Mouse (Mus musculus): Measurements from ENCODE around the gene Apol7c. TPM values are rescaled to one million over a fixed set of nuclear protein-coding genes. Genes with fewer than 3 reads are reported as not detected.
"Not testable (repeated sequence)": the region's sequence is repeated elsewhere in the genome, so short reads cannot be mapped to it uniquely, and the experiment has no call there.

Gene Apol7c
- polyA plus RNA-seq (2015; fragmentation: Nextera tagmentation; extraction: Ambion mirVana), result not detected in 2 replicates

- Histone ChIP-seq H3K4me3 (replicated peaks) (no peak within 1 kb of the TSS), H3K9ac (no peak within 1 kb of the TSS), H3K27ac (no peak within 1 kb of the TSS), H3K36me3 (no peaks in the 10 kb centered on the region), H3K9me3 (replicated peaks) (no peaks in the 10 kb centered on the region), H3K4me2 (no peak within 1 kb of the TSS), H3K4me1 (replicated peaks) (no peaks in the 10 kb centered on the region), H3K27me3 (no peaks in the 10 kb centered on the region)
- ATAC-seq (ENCODE audit: low read depth) (no peak), DNase-seq (no peak)
Measured at GRCm38 (mm10) chr15:77533216-77533615, at the start of gene Apol7c. Gene Apol7c, minus strand, starts transcription at chr15:77533316.

- Histone ChIP-seq H3K4me3 (replicated peaks) (no peak overlapping the region), H3K27me3 (no peaks in the 10 kb centered on the region), H3K27ac (no peak overlapping the region), H3K36me3 (no peaks in the 10 kb centered on the region), H3K9ac (no peak overlapping the region), H3K9me3 (replicated peaks) (no peaks in the 10 kb centered on the region), H3K4me1 (replicated peaks) (no peaks in the 10 kb centered on the region), H3K4me2 (no peak overlapping the region)
- ATAC-seq (ENCODE audit: low read depth) (no peak), DNase-seq (no peak)
- 39% methylated on average over 1 of the region's 1 CpGs for WGBS (ENCODE audit: insufficient replicate concordance)
Measured at GRCm38 (mm10) chr15:77581681-77582080, 48.6 kb upstream of the Apol7c start.

- DNase-seq (no peak), ATAC-seq (ENCODE audit: low read depth) (no peak)
- Histone ChIP-seq H3K4me1 (replicated peaks) (no peaks in the 10 kb centered on the region), H3K4me2 (no peak overlapping the region), H3K27ac (no peak overlapping the region), H3K27me3 (no peaks in the 10 kb centered on the region), H3K4me3 (replicated peaks) (no peak overlapping the region), H3K9ac (no peak overlapping the region), H3K36me3 (no peaks in the 10 kb centered on the region), H3K9me3 (replicated peaks) (no peaks in the 10 kb centered on the region)
- 58% methylated on average over 4 of the region's 4 CpGs for WGBS (ENCODE audit: insufficient replicate concordance)
Measured at GRCm38 (mm10) chr15:77579311-77579710, 46.2 kb upstream of the Apol7c start.

- H3K9ac ChIP-seq, result no peak overlapping the region
- H3K9me3 ChIP-seq (replicated peaks), result no peaks in the 10 kb centered on the region
- DNase-seq, result no peak
- WGBS (ENCODE audit: insufficient replicate concordance), result 80% methylated on average over 2 of the region's 2 CpGs
- H3K27me3 ChIP-seq, result no peaks in the 10 kb centered on the region
- no peaks in the 10 kb centered on the region for H3K4me1 ChIP-seq (replicated peaks)
- no peak overlapping the region for H3K27ac ChIP-seq
- no peak for ATAC-seq (ENCODE audit: low read depth)
- no peaks in the 10 kb centered on the region for H3K36me3 ChIP-seq
- H3K4me2 ChIP-seq, result no peak overlapping the region
- no peak overlapping the region for H3K4me3 ChIP-seq (replicated peaks)
Measured at GRCm38 (mm10) chr15:77578801-77579200, 45.7 kb upstream of the Apol7c start.

GRCm38 (mm10) chr15:77563219-77563618, 30.1 kb upstream of the Apol7c start:
- no peak overlapping the region for H3K4me2 ChIP-seq
- no peaks in the 10 kb centered on the region for H3K36me3 ChIP-seq
- H3K4me1 ChIP-seq (replicated peaks), result no peaks in the 10 kb centered on the region
- no peak overlapping the region for H3K4me3 ChIP-seq (replicated peaks)
- ATAC-seq (ENCODE audit: low read depth), result no peak
- DNase-seq, result no peak
- no peak overlapping the region for H3K27ac ChIP-seq
- H3K9ac ChIP-seq, result no peak overlapping the region
- H3K27me3 ChIP-seq, result no peaks in the 10 kb centered on the region
- no peaks in the 10 kb centered on the region for H3K9me3 ChIP-seq (replicated peaks)

GRCm38 (mm10) chr15:77561792-77562191, 28.7 kb upstream of the Apol7c start, which contains the start of gene 1700025B11Rik:
Gene 1700025B11Rik, minus strand, starts transcription at chr15:77561892.
- Histone ChIP-seq H3K27ac (no peak within 1 kb of the TSS), H3K9ac (no peak within 1 kb of the TSS), H3K4me1 (replicated peaks) (no peaks in the 10 kb centered on the region), H3K36me3 (no peaks in the 10 kb centered on the region), H3K4me3 (replicated peaks) (no peak within 1 kb of the TSS), H3K4me2 (no peak within 1 kb of the TSS), H3K27me3 (no peaks in the 10 kb centered on the region), H3K9me3 (replicated peaks) (no peaks in the 10 kb centered on the region)
- DNase-seq (no peak), ATAC-seq (ENCODE audit: low read depth) (no peak)

- not testable (repeated sequence) for H3K27ac ChIP-seq; H3K4me3 ChIP-seq (replicated peaks); ATAC-seq (ENCODE audit: low read depth); H3K4me1 ChIP-seq (replicated peaks); H3K9ac ChIP-seq; H3K9me3 ChIP-seq (replicated peaks); H3K4me2 ChIP-seq; H3K27me3 ChIP-seq; H3K36me3 ChIP-seq; DNase-seq
- 11% methylated on average over 1 of the region's 1 CpGs for WGBS (ENCODE audit: insufficient replicate concordance)
Measured at GRCm38 (mm10) chr15:77539221-77539620, 6.1 kb upstream of the Apol7c start.

- not testable (repeated sequence) for H3K9me3 ChIP-seq (replicated peaks); H3K4me1 ChIP-seq (replicated peaks); H3K27ac ChIP-seq; H3K9ac ChIP-seq; H3K27me3 ChIP-seq; H3K4me2 ChIP-seq; H3K4me3 ChIP-seq (replicated peaks); DNase-seq; ATAC-seq (ENCODE audit: low read depth); H3K36me3 ChIP-seq
- WGBS (ENCODE audit: insufficient replicate concordance), result 9% methylated on average over 6 of the region's 6 CpGs
Measured at GRCm38 (mm10) chr15:77523186-77523843, 9.8 kb downstream of the Apol7c start.

- H3K4me1 ChIP-seq (replicated peaks); H3K4me2 ChIP-seq; H3K4me3 ChIP-seq (replicated peaks); H3K36me3 ChIP-seq; DNase-seq; ATAC-seq (ENCODE audit: low read depth); H3K9ac ChIP-seq; H3K27me3 ChIP-seq; H3K27ac ChIP-seq; H3K9me3 ChIP-seq (replicated peaks): not testable (repeated sequence)
- 42% methylated on average over 4 of the region's 4 CpGs for WGBS (ENCODE audit: insufficient replicate concordance)
Measured at GRCm38 (mm10) chr15:77520596-77520995, 12.5 kb downstream of the Apol7c start.

GRCm38 (mm10) chr15:77507966-77508365, 25.1 kb downstream of the Apol7c start, which contains the start of gene Apol11a:
Gene Apol11a, plus strand, starts transcription at chr15:77508271.
- not testable (repeated sequence) for H3K27me3 ChIP-seq; H3K4me1 ChIP-seq (replicated peaks); H3K9me3 ChIP-seq (replicated peaks); H3K27ac ChIP-seq; H3K4me3 ChIP-seq (replicated peaks); H3K9ac ChIP-seq; H3K36me3 ChIP-seq; DNase-seq; H3K4me2 ChIP-seq
- ATAC-seq (ENCODE audit: low read depth), result peak; percentile 41

- DNase-seq; H3K36me3 ChIP-seq; H3K4me2 ChIP-seq; H3K4me1 ChIP-seq (replicated peaks); ATAC-seq (ENCODE audit: low read depth); H3K9me3 ChIP-seq (replicated peaks); H3K9ac ChIP-seq; H3K27me3 ChIP-seq; H3K4me3 ChIP-seq (replicated peaks); H3K27ac ChIP-seq: not testable (repeated sequence)
- 29% methylated on average over 1 of the region's 1 CpGs for WGBS (ENCODE audit: insufficient replicate concordance)
Measured at GRCm38 (mm10) chr15:77494694-77495093, 38.4 kb downstream of the Apol7c start.

GRCm38 (mm10) chr15:77493181-77493580, 39.9 kb downstream of the Apol7c start:
- not testable (repeated sequence) for H3K27me3 ChIP-seq; H3K4me2 ChIP-seq; H3K27ac ChIP-seq; H3K4me3 ChIP-seq (replicated peaks); DNase-seq; H3K36me3 ChIP-seq; ATAC-seq (ENCODE audit: low read depth); H3K4me1 ChIP-seq (replicated peaks); H3K9me3 ChIP-seq (replicated peaks); H3K9ac ChIP-seq
- WGBS (ENCODE audit: insufficient replicate concordance), result no CpG with 5 or more reads among the region's 1 CpGs

Measured in liver, embryonic 13.5 days (tissue).